Mouse (Mus musculus): ENCODE results near the gene Mbtd1.

DNA sequence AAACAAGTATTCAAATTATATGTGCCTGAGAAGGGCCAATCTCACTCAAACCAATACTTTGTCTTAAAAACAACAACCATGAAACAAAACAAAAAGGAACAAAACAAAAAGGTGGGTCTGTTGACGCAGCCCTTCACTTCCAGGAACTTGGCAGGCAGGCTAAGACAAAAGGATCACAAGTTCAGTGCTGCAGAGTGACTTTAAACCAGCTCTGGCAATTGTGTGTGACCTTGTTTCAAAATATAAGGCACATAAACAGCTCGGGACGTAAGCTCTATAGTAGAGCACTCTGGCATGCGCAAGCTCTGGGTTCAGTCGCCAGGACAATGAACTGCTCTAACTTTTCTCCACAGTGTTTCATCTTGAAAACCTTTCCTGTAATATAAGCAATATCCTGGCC is 87.3 kb downstream of the Mbtd1 start:
- TF ChIP-seq CTCF (IDR thresholded peaks at IDR 0.05) (no peak), EP300 (IDR thresholded peaks at IDR 0.05) (no peak)
